Mouse (Mus musculus) v-Abl transformed pro-B cells (cell line): ENCODE data around the gene Wfdc21.

Source experiments
- in situ Hi-C, 2 experiments: fragments of 400-800 bp; cut with MboI; formaldehyde crosslinking; loops; one replicate each; pipeline ENCODE4 v1.15.1; 2025; ENCODE audit not compliant: unreplicated experiment in 2 of 2

The Wfdc21 gene

DNA sequence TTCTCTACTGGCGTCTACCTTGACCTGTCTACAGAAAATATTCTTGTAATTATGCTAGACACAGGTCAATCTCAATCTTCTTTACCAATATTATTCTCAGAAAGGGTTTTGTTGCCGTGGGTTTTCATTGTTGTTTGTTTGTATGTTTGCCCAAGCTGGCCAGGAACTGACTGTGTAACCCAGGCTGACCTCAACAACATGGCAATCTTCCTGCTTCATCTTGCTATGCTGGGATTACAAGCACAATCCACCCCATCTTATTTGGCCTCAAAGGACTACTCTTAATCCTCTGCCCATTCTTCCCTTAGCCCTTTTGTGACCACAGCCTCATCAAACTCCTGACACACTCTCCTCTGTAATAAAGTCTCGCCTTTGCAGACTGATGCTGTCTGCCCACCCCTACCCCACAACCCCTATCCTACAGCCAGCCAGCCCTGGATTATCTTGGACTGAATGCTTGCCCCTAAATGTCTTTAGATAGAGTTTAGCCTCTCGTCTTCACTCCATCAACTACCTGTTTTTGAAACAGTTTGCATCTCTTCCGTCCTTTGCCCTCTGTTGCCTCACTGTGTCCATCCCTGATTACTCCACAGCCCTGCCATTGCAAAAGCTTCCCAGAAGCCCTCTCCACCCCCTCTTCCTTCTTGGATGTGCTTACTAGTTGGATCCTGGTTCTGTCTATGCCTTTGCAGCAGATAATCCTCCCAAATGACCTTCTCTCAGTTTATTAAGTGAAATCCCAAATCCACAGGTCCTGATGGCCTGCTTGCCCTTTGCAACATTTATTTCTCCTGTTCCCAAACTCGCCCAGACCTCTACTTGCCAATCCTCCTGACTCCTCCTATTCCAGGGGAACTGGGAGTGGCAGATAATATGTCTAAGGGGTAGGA is 881 bp downstream of the Wfdc21 start:
- in situ Hi-C loops, result no loop called here

DNA sequence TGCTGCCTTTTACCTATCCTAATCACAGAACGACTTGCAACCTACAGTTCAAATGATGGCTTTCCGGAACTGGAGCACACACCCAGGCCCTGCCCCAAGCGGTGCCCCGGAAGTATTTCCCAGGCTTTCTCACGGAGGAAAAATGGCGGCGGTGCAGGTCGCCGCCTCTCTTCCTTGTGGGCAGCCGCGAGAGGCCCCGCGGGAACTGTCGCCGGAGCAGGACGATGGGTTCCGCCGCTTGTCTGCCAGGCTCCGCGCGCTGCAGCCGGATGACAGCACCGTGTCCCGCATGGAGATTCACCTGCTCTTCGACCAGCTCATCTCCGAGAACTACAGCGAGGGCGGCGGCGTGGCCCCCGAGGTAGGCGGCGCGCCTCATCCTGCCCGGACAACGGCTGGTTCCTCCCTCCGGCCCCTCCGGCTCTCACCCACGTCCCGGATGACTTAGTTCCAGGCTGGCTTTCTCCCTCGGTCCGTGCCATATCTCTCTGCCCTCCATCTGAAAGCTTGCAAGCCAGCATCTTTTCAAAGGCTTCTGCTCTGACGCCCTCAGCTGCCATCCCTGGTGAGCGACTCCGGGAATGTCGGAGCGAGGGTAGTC is 6.9 kb downstream of the Wfdc21 start, which contains the start of gene Heatr6:
TSS of gene Heatr6 (plus strand) at position 116 of the 601 bp plus-strand sequence.
- in situ Hi-C loops, result no loop called here

DNA sequence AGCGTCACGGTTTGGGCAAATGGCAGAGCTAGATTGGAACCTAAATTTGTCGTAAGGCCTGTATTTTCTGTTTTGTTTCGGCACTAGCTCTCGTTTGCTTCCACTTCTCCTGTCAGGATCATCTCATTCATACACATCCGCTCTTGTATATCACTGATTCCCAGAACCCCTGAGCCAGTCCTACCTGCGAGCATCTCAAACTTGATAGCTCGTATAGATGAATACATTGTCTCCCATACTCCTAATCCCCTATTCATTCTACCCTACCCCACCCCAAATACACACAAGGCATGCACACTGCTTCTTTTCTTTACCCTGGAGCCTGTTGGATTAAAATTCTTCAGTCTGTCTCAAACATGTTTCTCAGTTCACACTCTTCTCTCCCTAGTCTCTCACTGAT is 7.5 kb downstream of the Wfdc21 start:
- in situ Hi-C loops, result no loop called here

- in situ Hi-C loops, result no loop called here
These were observed 20.6 kb downstream of the Wfdc21 start for GRCm38 (mm10) chr11:83767306-83767705.

DNA sequence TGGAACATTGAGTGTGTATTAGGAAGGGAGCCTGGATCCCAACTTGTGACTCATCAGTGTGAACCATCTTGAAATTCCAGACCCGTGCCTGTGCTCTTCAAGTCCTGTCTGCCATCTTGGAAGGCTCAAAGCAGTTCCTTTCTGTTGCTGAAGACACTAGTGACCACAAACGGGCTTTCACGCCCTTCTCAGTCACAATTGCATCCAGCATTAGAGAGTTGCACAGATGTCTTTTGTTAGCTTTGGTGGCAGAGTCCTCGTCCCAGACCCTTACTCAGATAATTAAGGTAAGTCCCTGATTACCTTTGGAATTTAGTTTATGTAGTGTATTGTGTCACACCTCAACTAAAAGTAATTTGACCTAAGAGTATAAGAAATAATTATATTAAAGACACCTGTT is 22.2 kb downstream of the Wfdc21 start:
- in situ Hi-C loops, result no loop called here

GRCm38 (mm10) chr11:83771014-83771413 is 24.3 kb downstream of the Wfdc21 start:
- in situ Hi-C loops, result no loop called here

GRCm38 (mm10) chr11:83772341-83772740 is 25.6 kb downstream of the Wfdc21 start:
- in situ Hi-C loops, result no loop called here

GRCm38 (mm10) chr11:83773691-83774090 is 27.0 kb downstream of the Wfdc21 start:
- in situ Hi-C loops, result no loop called here

DNA sequence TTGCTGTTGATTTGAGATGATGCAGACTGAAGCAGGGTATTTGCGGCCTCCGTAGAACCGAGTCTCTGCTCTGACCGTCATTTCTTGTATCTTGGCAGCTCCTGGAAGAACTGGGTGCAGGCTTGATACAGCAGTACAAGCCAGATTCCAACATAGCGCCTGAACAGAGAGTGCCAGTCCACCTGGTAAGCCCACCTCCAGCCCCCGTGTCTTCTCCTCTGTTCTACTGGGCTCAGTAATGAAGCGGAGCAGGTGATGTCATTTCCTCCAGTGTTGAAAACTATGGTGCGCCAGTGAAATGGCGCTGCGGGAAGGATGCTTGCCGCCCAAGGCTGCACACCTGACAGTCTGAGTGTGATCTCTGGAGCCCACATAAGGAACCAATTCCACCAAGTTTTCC is 27.6 kb downstream of the Wfdc21 start:
- in situ Hi-C loops, result no loop called here

- in situ Hi-C loops, result loop anchor here in 1 of 2 experiments (25.0 kb wide), 1 partner anchor 461 kb away; no protein-coding TSS in a partner anchor
These were observed 30.1 kb downstream of the Wfdc21 start for GRCm38 (mm10) chr11:83776798-83777197.

DNA sequence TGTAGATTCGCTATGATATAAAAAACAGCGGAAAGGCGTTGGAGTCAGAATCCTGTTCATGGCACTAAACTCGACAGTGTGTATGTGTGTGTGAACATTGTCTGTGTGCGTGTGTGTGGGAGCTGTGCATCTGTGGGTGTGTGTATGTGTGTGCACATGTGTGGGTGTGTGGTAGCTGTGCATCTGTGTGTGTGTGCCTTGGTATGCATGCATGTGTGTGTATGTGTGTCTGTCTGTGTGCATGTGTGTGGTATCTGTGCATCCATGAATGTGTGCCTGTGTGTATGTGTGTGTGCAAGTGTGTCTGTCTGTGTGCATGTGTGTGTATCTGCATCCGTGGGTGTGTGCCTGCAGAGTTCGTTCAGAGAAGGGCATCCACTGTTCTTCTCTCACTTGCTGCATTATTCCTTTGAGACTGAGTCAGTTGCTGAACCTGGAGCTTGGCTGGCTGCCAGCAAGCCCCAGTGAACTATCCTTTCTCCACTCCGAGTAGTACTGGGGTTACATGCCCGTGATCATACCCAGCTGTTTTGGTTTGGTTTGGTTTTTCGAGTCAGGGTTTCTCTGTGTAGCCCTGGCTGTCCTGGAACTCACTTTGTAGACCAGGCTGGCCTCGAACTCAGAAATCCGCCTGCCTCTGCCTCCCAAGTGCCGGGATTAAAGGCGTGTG is 37.3 kb downstream of the Wfdc21 start:
- in situ Hi-C loops, result loop anchor here (10.0 to 25.0 kb wide), 2 partner anchors 453 to 1031 kb away; partner anchors contain the start of gene Mrm1 (in 1 of the 2)

- in situ Hi-C loops, result loop anchor here (5.0 to 25.0 kb wide), 3 partner anchors 453 to 1030 kb away; partner anchors contain the start of gene Mrm1 (in 1 of the 2)
These were observed 37.9 kb downstream of the Wfdc21 start for GRCm38 (mm10) chr11:83784661-83785060.

- in situ Hi-C loops, result loop anchor here (5.0 to 25.0 kb wide), 3 partner anchors 452 to 1029 kb away; partner anchors contain the start of gene Mrm1 (in 1 of the 2)
These were observed 38.6 kb downstream of the Wfdc21 start for GRCm38 (mm10) chr11:83785366-83785765.

- in situ Hi-C loops, result loop anchor here (5.0 to 25.0 kb wide), 3 partner anchors 450 to 1028 kb away; partner anchors contain the start of gene Mrm1 (in 1 of the 2)
These were observed 40.1 kb downstream of the Wfdc21 start for GRCm38 (mm10) chr11:83786835-83787234.

GRCm38 (mm10) chr11:83787401-83788021 is 40.8 kb downstream of the Wfdc21 start:
- in situ Hi-C loops, result loop anchor here (5.0 to 25.0 kb wide), 3 partner anchors 450 to 1027 kb away; partner anchors contain the start of gene Mrm1 (in 1 of the 2)

GRCm38 (mm10) chr11:83788331-83788730 is 41.6 kb downstream of the Wfdc21 start:
- in situ Hi-C loops, result loop anchor here (5.0 to 25.0 kb wide), 3 partner anchors 449 to 1026 kb away; partner anchors contain the start of gene Mrm1 (in 1 of the 2)

DNA sequence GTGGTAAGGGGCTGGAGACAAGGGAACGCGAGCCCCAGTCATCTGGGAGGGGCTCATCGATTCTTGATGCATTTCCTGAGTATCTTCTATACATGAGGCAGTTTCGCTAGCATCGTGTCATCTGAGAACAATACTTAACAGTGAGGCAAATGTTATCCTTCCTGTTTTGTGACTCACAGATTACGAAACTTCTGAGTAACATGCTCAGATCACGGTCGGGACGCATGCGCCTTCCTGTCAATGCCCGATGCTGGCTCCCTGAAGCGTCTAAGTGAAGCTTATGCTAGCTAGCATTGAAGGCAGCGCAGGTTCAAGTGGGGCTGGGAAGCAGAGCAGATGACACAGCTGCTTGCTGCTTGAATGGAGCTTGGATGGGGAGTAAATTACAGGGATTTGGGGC is 42.5 kb downstream of the Wfdc21 start:
- in situ Hi-C loops, result loop anchor here (5.0 to 25.0 kb wide), 3 partner anchors 448 to 1026 kb away; partner anchors contain the start of gene Mrm1 (in 1 of the 2)

- in situ Hi-C loops, result loop anchor here in 1 of 2 experiments (25.0 kb wide), 1 partner anchor 446 kb away; no protein-coding TSS in a partner anchor
These were observed 44.4 kb downstream of the Wfdc21 start for GRCm38 (mm10) chr11:83791133-83791532.

- in situ Hi-C loops, result loop anchor here in 1 of 2 experiments (25.0 kb wide), 1 partner anchor 445 kb away; no protein-coding TSS in a partner anchor
These were observed 45.7 kb downstream of the Wfdc21 start for GRCm38 (mm10) chr11:83792316-83792914.
